Mouse (Mus musculus): ENCODE results near the gene Sphk2.

Sphk2 gene

GRCm38 (mm10) chr7:45717918-45718297 lies at the start of gene Sphk2:
Sphk2 (minus strand) TSS chr7:45718002.
- peak; percentile 92 for DNase-seq (ENCODE audit: low read depth, low spot score)

GRCm38 (mm10) chr7:45767500-45767899 lies 49.7 kb upstream of the Sphk2 start:
- DNase-seq (ENCODE audit: low read depth, low spot score) = no peak

- DNase-seq (ENCODE audit: low read depth, low spot score) = no peak
Measured at GRCm38 (mm10) chr7:45766764-45767163, 49.0 kb upstream of the Sphk2 start.

DNA sequence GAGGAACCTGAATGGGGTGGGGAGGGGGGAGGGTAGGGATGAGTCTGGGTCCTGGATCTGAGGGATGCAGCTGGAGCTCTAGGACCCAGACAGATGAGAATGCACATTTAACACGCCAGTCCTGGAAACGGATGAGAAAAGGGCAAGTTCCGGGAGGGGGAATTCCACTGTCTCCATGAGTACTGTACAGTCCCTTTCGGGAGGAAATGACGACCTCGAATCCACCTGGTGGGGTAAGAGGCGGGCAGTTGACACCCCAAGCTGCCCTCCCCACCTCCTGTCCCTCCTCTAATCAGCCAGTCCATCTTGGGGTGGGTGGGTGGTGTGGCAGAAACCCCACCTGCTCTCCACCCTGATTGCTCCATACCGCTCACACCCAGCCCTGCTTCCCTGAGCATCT lies 48.2 kb upstream of the Sphk2 start:
- DNase-seq (ENCODE audit: low read depth, low spot score) = no peak

GRCm38 (mm10) chr7:45760151-45760550 lies 42.3 kb upstream of the Sphk2 start:
- no peak for DNase-seq (ENCODE audit: low read depth, low spot score)

GRCm38 (mm10) chr7:45759400-45759799 lies 41.6 kb upstream of the Sphk2 start:
- no peak for DNase-seq (ENCODE audit: low read depth, low spot score)

DNA sequence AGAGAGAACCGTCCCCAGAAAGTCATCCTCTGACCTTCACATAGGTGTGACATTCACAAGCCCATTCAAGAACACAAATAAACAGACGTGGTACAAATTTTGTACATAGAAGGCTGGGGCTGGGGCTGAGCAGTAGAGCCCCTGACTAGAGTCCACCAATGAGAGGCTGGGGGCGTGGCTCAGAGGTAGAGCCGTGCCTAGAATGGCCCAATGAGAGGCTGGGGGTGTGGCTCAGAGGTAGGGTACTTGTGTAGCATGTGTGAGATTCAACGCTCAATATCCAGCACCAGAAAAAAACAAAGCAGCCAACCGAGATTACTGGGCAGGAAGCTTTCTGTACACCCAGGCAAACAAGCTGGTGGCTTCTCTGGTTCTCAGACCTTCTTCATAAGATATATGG lies 37.9 kb upstream of the Sphk2 start:
- no peak for DNase-seq (ENCODE audit: low read depth, low spot score)

- no peak for DNase-seq (ENCODE audit: low read depth, low spot score)
Measured at GRCm38 (mm10) chr7:45750162-45750561, 32.4 kb upstream of the Sphk2 start.

DNA sequence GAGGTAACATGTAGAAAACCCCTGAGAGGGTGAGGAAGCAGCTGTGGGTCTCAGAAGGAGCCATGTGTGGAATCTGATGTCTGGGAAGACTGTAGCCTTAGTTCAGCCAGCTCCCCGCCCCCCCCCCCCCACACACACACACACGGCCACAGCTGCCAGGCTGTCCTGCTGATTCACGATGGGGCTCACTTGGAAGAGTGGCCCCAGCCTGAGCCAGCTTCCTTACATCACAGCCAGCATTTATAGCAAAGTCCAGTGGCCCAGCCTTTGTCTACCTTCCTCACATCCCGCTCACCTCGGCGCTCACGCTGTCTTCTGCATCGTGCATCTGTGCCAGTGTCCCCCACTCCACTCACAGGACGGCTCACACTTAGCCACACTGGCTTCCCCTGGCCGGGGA lies 31.6 kb upstream of the Sphk2 start:
- no peak for DNase-seq (ENCODE audit: low read depth, low spot score)

GRCm38 (mm10) chr7:45748110-45748509 lies 30.3 kb upstream of the Sphk2 start:
- no peak for DNase-seq (ENCODE audit: low read depth, low spot score)

DNA sequence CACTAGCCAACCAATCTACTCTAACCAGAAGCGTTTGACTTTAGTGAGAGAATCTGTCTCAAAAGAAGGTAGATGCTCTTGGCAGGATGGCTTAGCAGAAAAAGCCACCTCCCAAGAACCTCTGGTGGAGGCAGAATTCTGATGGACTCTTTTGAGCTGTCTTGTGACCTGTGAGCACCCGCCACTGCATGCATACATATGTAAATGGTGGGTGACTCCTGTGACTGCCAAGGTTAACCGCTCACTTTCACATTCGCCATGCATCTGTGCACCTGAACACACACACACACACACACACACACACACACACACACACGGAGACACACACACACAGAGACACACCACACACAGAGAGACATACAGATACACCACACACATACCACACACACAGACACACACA lies 29.6 kb upstream of the Sphk2 start:
- no peak for DNase-seq (ENCODE audit: low read depth, low spot score)

DNA sequence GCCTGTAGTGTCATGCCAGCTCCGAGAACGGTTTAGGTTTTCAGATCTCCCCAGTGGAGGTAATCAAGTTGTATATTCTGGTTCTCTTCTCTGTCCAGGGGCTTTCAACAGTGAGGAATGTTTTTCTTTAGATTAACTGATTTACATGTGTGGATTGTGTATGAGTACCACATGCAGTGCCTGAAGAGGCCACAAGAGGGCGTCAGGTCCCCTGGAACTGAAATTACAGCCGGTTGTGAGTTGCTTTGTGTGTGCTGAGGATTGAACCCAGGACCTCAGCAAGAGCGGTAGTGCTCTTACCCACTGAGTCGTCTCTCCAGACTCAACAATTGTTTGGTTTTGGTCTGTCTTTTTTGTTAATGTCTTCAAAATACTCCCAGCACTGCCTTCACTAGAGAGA lies 28.7 kb upstream of the Sphk2 start:
- DNase-seq (ENCODE audit: low read depth, low spot score) = no peak

- no peak for DNase-seq (ENCODE audit: low read depth, low spot score)
Measured at GRCm38 (mm10) chr7:45744387-45744786, 26.6 kb upstream of the Sphk2 start.

GRCm38 (mm10) chr7:45742338-45742737 lies 24.5 kb upstream of the Sphk2 start:
- DNase-seq (ENCODE audit: low read depth, low spot score) = no peak

DNA sequence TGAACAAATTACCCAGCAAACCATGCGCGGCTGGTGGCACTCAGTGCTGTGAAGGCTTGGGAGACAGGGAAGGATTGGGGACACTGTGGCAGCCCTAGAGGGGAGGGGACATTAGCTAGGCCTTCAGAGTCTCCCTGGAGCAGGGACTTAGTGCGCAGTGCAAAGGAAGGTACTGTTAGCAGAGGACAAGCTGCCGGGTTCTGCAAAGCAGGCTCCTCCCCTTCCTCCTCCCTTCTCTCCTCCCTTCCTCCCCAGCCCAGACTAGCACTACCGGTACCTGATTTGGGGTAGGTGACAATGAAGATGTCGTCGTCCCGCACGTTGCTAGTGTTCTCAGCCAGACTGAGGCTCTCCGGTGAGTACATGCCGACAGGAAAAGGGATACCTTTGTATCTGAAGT lies 24.0 kb upstream of the Sphk2 start:
- no peak for DNase-seq (ENCODE audit: low read depth, low spot score)

GRCm38 (mm10) chr7:45741308-45741707 lies 23.5 kb upstream of the Sphk2 start:
- no peak for DNase-seq (ENCODE audit: low read depth, low spot score)

DNA sequence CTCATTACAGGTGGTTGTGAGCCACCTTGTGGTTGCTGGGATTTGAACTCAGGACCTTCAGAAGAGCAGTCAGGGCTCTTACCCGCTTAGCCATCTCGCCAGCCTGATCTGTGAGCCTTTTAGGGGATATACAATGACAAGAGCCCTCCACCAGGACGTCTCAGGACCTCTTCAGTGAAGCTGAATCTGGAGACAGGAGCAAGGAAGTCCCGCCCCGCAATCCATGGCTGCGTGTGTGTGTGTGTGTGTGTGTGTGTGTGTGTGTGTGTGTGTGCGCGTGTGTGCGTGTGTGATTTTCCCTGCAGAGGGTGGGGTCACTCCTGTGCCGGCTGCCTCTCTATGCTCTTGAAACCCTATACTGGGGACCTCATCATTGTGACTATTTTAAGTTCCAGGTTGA lies 22.0 kb upstream of the Sphk2 start:
- DNase-seq (ENCODE audit: low read depth, low spot score) = no peak

- peak; percentile 73 for DNase-seq (ENCODE audit: low read depth, low spot score)
Measured at GRCm38 (mm10) chr7:45739162-45739763, 21.5 kb upstream of the Sphk2 start.

- no peak for DNase-seq (ENCODE audit: low read depth, low spot score)
Measured at GRCm38 (mm10) chr7:45733477-45733876, 15.7 kb upstream of the Sphk2 start.

DNA sequence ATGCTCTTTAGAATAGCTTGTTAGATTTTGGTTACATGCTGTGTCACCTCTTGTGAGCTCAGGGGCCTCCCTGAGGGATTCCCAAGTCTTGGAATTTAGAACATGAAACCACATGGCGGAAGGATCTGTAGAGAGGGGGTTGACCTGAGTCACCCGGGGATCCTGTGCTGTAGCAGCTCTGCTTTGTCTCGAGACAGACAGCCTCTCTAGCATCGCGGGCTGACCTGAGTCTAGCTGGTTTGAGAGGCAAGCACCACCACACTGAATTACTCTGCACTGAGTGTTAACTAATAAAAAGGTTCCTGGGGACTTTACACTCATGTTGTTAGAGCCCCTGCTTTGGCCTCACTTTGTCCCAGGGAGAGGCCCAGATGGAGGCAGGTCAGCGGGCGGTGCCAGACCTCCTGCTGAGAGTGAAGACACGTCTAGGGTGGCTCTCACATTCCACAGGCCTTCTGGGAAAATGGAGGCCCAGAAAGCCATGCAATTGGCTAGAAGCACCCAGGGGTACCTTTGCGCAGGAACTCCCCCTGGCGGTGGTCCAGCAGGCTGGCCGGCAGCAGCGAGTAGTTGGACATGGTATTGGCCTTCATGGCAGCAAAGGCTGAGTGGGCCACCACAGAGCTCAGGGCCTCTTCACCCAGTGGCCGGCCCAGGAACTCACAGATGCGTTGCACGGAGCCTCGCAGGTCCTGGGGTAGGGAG lies 13.1 kb upstream of the Sphk2 start:
- no peak for DNase-seq (ENCODE audit: low read depth, low spot score)

- DNase-seq (ENCODE audit: low read depth, low spot score) = no peak
Measured at GRCm38 (mm10) chr7:45727625-45728024, 9.8 kb upstream of the Sphk2 start.

DNA sequence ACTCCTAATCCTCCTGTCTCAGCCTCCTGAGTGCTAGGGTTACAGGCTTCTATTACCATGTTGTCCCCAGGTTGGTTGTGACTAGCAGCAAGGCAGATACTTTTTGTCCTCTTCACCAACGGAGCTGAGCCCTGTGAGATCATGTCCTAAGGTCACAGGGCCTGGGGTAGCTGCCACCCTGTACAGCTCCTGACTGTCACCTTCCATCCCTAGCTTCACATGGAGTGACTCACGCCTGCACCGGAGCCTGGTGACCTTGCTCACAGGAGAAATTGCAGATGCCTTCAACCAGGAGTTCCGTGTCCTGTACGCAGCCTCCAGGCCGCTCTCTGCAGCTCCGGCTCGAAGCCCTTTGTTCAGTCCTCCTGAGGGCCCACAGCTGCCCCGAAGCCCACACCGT lies 8.6 kb upstream of the Sphk2 start:
- DNase-seq (ENCODE audit: low read depth, low spot score) = no peak

DNA sequence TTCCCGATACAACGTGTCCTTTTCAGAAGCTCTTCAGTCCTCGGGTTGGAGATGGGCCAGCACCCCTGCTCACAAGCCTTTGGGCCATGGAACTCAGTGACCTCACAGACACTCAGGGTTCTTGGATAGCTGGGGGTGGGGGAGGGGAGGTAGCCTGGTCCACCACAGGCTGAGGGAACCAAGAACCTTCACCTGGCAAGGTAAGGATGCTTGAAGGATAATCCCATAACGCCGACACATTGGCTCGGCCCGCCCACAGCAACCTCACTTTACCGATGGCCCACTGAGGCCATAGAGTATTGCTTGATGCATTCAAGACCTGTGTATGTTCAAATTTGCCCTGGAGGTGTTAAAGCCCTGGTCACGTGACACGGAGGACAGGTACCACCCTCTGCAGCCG lies 7.9 kb upstream of the Sphk2 start, which contains the start of gene Spaca4:
TSS of gene Spaca4 (minus strand) at position 101 of the 400 bp plus-strand sequence.
- no peak for DNase-seq (ENCODE audit: low read depth, low spot score)

DNA sequence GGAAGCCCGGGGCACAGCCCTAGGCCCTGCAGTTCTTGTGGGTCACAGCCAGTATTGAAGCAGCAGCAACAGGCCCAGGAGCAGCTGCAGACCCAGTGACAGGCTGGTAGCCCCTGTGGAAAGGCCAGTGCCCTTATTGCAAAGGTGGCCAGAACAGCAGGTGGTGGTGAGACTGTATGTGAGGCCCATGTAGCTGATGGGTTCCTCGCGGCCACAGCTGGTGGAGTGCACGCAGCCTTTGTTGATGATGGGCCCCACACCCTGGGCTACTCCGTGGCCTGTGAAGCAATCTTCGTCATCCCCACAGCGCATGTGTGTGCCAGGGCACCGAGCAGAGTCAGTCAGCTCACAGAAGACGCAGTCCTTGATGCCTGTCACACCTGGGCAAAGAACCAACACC lies 7.3 kb upstream of the Sphk2 start:
- DNase-seq (ENCODE audit: low read depth, low spot score) = no peak

All from brain, embryonic 18.5 days (tissue).